Mouse (Mus musculus): ENCODE measurements at regions not wholly inside any gene's neighbourhood (a gene's known extent, or its start where the extent isn't known, plus 50 kb on each side); places are given as distances from the start of the nearest gene placed in this dataset.

DNA sequence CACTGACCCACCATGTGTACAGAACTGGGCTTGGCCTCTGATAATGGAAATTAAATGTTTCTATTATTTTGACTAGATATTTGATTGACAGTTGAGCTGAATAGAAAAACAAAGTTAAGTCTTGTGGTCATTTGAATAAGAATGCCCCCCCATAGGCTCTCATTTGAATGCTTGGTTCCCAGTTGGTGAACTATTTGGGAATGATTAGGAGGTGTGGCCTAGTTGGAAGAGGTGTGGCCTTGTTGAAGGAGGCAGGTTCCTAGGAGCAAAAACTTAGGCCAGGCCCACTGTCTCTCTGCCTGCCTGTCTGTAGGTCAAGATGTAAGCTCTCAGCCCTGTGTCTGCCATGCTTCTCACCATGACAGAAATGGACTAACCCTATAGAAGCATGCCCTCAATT, 138.6 kb upstream of the Plxna4 start:
- dilution Hi-C loops (cut with MboI; ENCODE audit: extremely low pct_ligation_motif_present, extremely low pct_unique_long_range_greater_than_20kb, low sequenced_read_pairs) (no loop called here), in situ Hi-C loops (cut with MboI; ENCODE audit: low pct_ligation_motif_present, low pct_unique_long_range_greater_than_20kb, low sequenced_read_pairs) (no loop called here)
- Histone ChIP-seq H3K4me1 (ENCODE audit: control insufficient read depth in 1 of 2, insufficient read depth in 2 of 2) (no peaks in the 10 kb centered on the region), H3K36me3 (replicated peaks in 1 of 2; ENCODE audit: control insufficient read depth in 1 of 2, insufficient read depth in 1 of 2, low read length in 1 of 2) (no peaks in the 10 kb centered on the region), H3K27ac (ENCODE audit: insufficient read depth, low read depth) (no peak overlapping the region), H3K27me3 (replicated peaks) (peaks cover 33% of the 10 kb centered on the region), H3K9me3 (replicated peaks; ENCODE audit: low read length) (peaks cover 2% of the 10 kb centered on the region), H3K9ac (ENCODE audit: insufficient read depth, low read depth) (no peak overlapping the region), H3K4me3 (replicated peaks in 1 of 3; ENCODE audit: low read depth in 2 of 3, low read length in 2 of 3, poor library complexity in 1 of 3) (no peak overlapping the region), H3K4me2 (ENCODE audit: insufficient read depth, low read depth, poor library complexity, severe bottlenecking) (no peak overlapping the region), H3K79me2 (replicated peaks; ENCODE audit: control insufficient read depth, extremely low read depth, insufficient read depth, poor library complexity, severe bottlenecking) (no peaks in the 10 kb centered on the region)
- no peak for DNase-seq (ENCODE audit: extremely low read depth)
- TF ChIP-seq PAX5 (IDR thresholded peaks at IDR 0.05; ENCODE audit: low read length), result no peak
- TF ChIP-seq RAD21 (IDR thresholded peaks at IDR 0.05; ENCODE audit: low read depth, low read length), result no peak
- no peak for TF ChIP-seq ELF1 (IDR thresholded peaks at IDR 0.05; ENCODE audit: low read depth, low read length)
- no peak for TF ChIP-seq TCF12 (IDR thresholded peaks at IDR 0.05; ENCODE audit: low read depth, low read length)
- no peak for TF ChIP-seq TBP (conservative IDR thresholded peaks at IDR 0.05; ENCODE audit: low read depth, low read length)

DNA sequence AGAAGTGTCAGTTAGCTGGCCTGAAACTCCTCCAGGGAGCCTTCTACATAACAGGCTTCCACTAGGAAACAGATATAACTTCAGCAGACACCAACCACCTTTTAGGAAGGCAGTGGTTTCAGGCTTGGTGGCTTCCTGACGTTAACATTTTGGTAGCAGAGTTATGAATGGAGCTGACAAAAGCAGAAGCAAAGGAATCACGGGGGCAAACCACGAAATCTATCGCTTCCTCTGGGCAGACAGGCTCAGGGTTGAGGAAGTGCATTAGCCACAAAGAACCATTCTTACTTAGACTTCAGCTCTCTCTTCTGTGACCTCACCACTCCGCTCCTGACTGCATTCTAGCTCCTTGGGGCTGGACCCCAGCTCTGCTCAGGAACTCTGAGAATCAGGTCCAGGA, 129.9 kb upstream of the Plxna4 start:
- Histone ChIP-seq H3K27me3 (replicated peaks) (peaks cover 62% of the 10 kb centered on the region), H3K79me2 (replicated peaks; ENCODE audit: control insufficient read depth, extremely low read depth, insufficient read depth, poor library complexity, severe bottlenecking) (no peaks in the 10 kb centered on the region), H3K9ac (ENCODE audit: insufficient read depth, low read depth) (no peak overlapping the region), H3K4me3 (replicated peaks in 1 of 3; ENCODE audit: low read depth in 2 of 3, low read length in 2 of 3, poor library complexity in 1 of 3) (no peak overlapping the region), H3K4me2 (ENCODE audit: insufficient read depth, low read depth, poor library complexity, severe bottlenecking) (no peak overlapping the region), H3K27ac (ENCODE audit: insufficient read depth, low read depth) (no peak overlapping the region), H3K4me1 (ENCODE audit: control insufficient read depth in 1 of 2, insufficient read depth in 2 of 2) (peaks cover 0 to 7% of the 10 kb centered on the region in 2 experiments; a peak in 2 of 4 replicates), H3K36me3 (replicated peaks in 1 of 2; ENCODE audit: control insufficient read depth in 1 of 2, insufficient read depth in 1 of 2, low read length in 1 of 2) (no peaks in the 10 kb centered on the region), H3K9me3 (replicated peaks; ENCODE audit: low read length) (peaks cover 6% of the 10 kb centered on the region)
- dilution Hi-C loops (cut with MboI; ENCODE audit: extremely low pct_ligation_motif_present, extremely low pct_unique_long_range_greater_than_20kb, low sequenced_read_pairs), result no loop called here
- no peak for TF ChIP-seq MEF2A (IDR thresholded peaks at IDR 0.05; ENCODE audit: borderline replicate concordance, low read depth, low read length)
- no peak for TF ChIP-seq ZC3H11A (IDR thresholded peaks at IDR 0.05; ENCODE audit: low read depth, low read length)
- no peak for TF ChIP-seq MAZ (IDR thresholded peaks at IDR 0.05; ENCODE audit: low read depth, low read length)
- TF ChIP-seq SMC3 (IDR thresholded peaks at IDR 0.05; ENCODE audit: low read depth, low read length), result no peak
- TF ChIP-seq POLR2A (IDR thresholded peaks at IDR 0.05; ENCODE audit: low read depth, low read length), result no peak
- TF ChIP-seq JUN (IDR thresholded peaks at IDR 0.05; ENCODE audit: insufficient read depth, low read depth, low read length), result no peak
- no peak for TF ChIP-seq MAFK (IDR thresholded peaks at IDR 0.05; ENCODE audit: insufficient replicate concordance, low read length)
- TF ChIP-seq USF2 (conservative IDR thresholded peaks at IDR 0.05; ENCODE audit: low read depth, low read length), result no peak
- no peak for TF ChIP-seq MXI1 (IDR thresholded peaks at IDR 0.05; ENCODE audit: low read depth, low read length)
- no peak for TF ChIP-seq JUND (conservative IDR thresholded peaks at IDR 0.05; ENCODE audit: low read depth, low read length)
- no peak for TF ChIP-seq UBTF (IDR thresholded peaks at IDR 0.05; ENCODE audit: low read depth, low read length)
- TF ChIP-seq USF1 (IDR thresholded peaks at IDR 0.05; ENCODE audit: low read depth, low read length), result no peak
- in situ Hi-C loops (cut with MboI; ENCODE audit: low pct_ligation_motif_present, low pct_unique_long_range_greater_than_20kb, low sequenced_read_pairs), result no loop called here
- peak; percentile 41 for DNase-seq (ENCODE audit: extremely low read depth)
